Mouse (Mus musculus) lung, postnatal 0 days (tissue): Measurements from ENCODE around the gene Elk3. TPM values are rescaled to one million over a fixed set of nuclear protein-coding genes. Genes with fewer than 3 reads are reported as not detected.

Experiments used
- ATAC-seq: fragments of 200-750 bp; cut with Nextera tagmentation; 2 replicates; pipeline ENCODE4 v1.8.0; 2017; ENCODE audit warnings: moderate library complexity
- DNase-seq: peaks from one replicate; pipeline ENCODE4 v3.0.0-alpha.2; 2016; ENCODE audit warnings: low spot score
- H3K27ac ChIP-seq: fragments of 300-500 bp; sonication (generic); 2 replicates; pipeline ENCODE4 v1.5.1; 2014; ENCODE audit warnings: antibody characterized with exemption, mild to moderate bottlenecking, low read length, mixed read lengths
- H3K27me3 ChIP-seq: fragments of 300-500 bp; sonication (generic); replicated peaks from 2 replicates; pipeline ENCODE4 v1.6.1; 2014; ENCODE audit warnings: low read length, mixed read lengths; ENCODE audit not compliant: insufficient read depth
- H3K36me3 ChIP-seq: fragments of 300-500 bp; sonication (generic); 2 replicates; pipeline ENCODE4 v1.6.1; 2014; ENCODE audit warnings: low read length, mixed read lengths; ENCODE audit not compliant: insufficient read depth
- H3K4me1 ChIP-seq: fragments of 300-500 bp; sonication (generic); 2 replicates; pipeline ENCODE4 v1.6.1; 2014; ENCODE audit warnings: antibody characterized with exemption, low read depth, low read length, mixed read lengths; ENCODE audit not compliant: insufficient read depth
- H3K4me2 ChIP-seq: fragments of 300-500 bp; sonication (generic); replicated peaks from 2 replicates; pipeline ENCODE4 v1.6.1; 2014; ENCODE audit warnings: low read depth, mild to moderate bottlenecking, low read length, moderate library complexity, mixed read lengths
- H3K4me3 ChIP-seq: fragments of 300-500 bp; sonication (generic); 2 replicates; pipeline ENCODE4 v1.5.1; 2014; ENCODE audit warnings: low read depth, low read length
- H3K9ac ChIP-seq: fragments of 300-500 bp; sonication (generic); replicated peaks from 2 replicates; pipeline ENCODE4 v1.6.1; 2014; ENCODE audit warnings: low read depth, mild to moderate bottlenecking
- H3K9me3 ChIP-seq: fragments of 300-500 bp; sonication (generic); 2 replicates; pipeline ENCODE4 v1.6.1; 2016; ENCODE audit warnings: low read length, mixed read lengths
- CTCF ChIP-seq: IDR thresholded peaks from 2 replicates; pipeline ENCODE4 v1.5.1; 2016; ENCODE audit warnings: antibody characterized with exemption, mild to moderate bottlenecking
- EP300 ChIP-seq: IDR thresholded peaks from 2 replicates; pipeline ENCODE4 v1.6.1; 2016; ENCODE audit warnings: antibody characterized with exemption, mild to moderate bottlenecking, control low read depth
- WGBS: fragments of 180-500 bp; shearing (Covaris S2); extraction: QIAGEN DNeasy Blood & Tissue Kit; methylation state at CpG from one replicate; pipeline ENCODE4 v1.1.7; 2014; 5-methylcytosine and 5-hydroxymethylcytosine counted together
- polyA plus RNA-seq: library from polyadenylated mRNA; unstranded; fragments of >200 nt; fragmentation: Nextera tagmentation; extraction: Ambion mirVana; gene quantifications from 2 replicates; pipeline ENCODE4 v1.2.1, GENCODE M21; 2015

Gene Elk3
- polyA plus RNA-seq, 1 experiment from 2014 or later = 56.0 TPM

GRCm38 (mm10) chr10:93293621-93294020 is 17.3 kb downstream of the Elk3 start:
- H3K4me2 ChIP-seq = no peak overlapping the region
- H3K9ac ChIP-seq = no peak overlapping the region

DNA sequence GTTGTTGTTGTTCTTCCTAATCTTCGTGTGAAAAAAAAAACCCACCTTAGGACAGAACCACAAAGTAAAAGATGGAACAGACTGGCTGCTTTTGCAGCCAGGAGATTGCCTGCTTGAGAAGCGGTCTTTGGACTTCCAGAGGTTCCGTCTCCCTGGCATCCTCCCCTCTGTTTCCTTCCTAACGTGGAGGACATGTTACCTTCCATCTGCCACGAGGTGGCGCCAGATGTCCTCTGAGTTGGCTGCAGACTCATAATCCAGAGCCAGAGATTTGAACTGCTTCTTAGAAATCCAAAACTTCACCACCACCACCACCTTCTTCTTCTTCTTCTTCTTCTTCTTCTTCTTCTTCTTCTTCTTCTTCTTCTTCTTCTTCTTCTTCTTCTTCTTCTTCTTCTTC is 19.1 kb downstream of the Elk3 start:
- H3K4me2 ChIP-seq = no peak overlapping the region
- peak; percentile 68 for ATAC-seq

More at GRCm38 (mm10) chr10:93293621-93294020, 17.3 kb downstream of the Elk3 start:
- ATAC-seq (peak; percentile 29), DNase-seq (peak; percentile 41)
- H3K4me1 ChIP-seq = no peaks in the 10 kb centered on the region; the same call in none of the 2 replicates
- no peaks in the 10 kb centered on the region for H3K9me3 ChIP-seq
- no peaks in the 10 kb centered on the region for H3K27me3 ChIP-seq
- TF ChIP-seq CTCF (no peak), EP300 (peak; percentile 79)
- H3K36me3 ChIP-seq = no peaks in the 10 kb centered on the region
- H3K27ac ChIP-seq = peak overlapping the region; percentile 59; the same call in 1 of the 2 replicates
- no peak overlapping the region for H3K4me3 ChIP-seq
- 42% methylated on average over 7 of the region's 7 CpGs for WGBS

DNA sequence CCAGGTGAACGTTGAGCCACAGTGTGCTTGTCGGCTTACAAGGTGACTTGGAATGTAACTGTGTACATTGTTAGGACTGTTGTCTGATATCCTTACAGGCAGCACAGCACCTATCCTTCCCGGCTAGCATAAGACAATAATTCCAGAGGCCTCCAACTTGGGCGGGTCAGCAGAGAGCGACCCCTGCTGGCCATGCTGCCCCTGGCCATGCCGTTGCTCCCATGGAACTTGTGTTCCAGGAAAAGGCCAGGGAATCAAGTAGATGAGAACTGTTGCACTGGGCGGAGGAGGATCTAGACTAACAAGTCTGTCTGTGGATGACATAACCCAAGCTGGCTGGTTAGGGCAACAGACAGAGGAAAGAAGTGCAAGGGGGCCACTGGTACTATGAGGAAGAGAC is 19.6 kb downstream of the Elk3 start:
- TF ChIP-seq EP300 (no peak), CTCF (peak; percentile 90)
- Histone ChIP-seq H3K4me3 (no peak overlapping the region), H3K9me3 (no peaks in the 10 kb centered on the region), H3K36me3 (no peaks in the 10 kb centered on the region), H3K27me3 (no peaks in the 10 kb centered on the region), H3K4me2 (no peak overlapping the region), H3K4me1 (no peaks in the 10 kb centered on the region; the same call in none of the 2 replicates), H3K27ac (no peak overlapping the region), H3K9ac (no peak overlapping the region)
- WGBS = 30% methylated on average over 7 of the region's 7 CpGs
- ATAC-seq = peak; percentile 69
- peak; percentile 81 for DNase-seq

More for the DNA sequence above, 19.1 kb downstream of the Elk3 start:
- no peaks in the 10 kb centered on the region for H3K36me3 ChIP-seq
- TF ChIP-seq CTCF (peak; percentile 89), EP300 (peak; percentile 63)
- peak; percentile 94 for DNase-seq
- no peak overlapping the region for H3K9ac ChIP-seq
- H3K27ac ChIP-seq = no peak overlapping the region
- H3K4me3 ChIP-seq = no peak overlapping the region
- no peaks in the 10 kb centered on the region; the same call in none of the 2 replicates for H3K4me1 ChIP-seq
- WGBS = 5% methylated on average over 6 of the region's 6 CpGs
- H3K9me3 ChIP-seq = no peaks in the 10 kb centered on the region
- H3K27me3 ChIP-seq = no peaks in the 10 kb centered on the region

- Histone ChIP-seq H3K9me3 (no peaks in the 10 kb centered on the region), H3K4me2 (no peak overlapping the region), H3K27me3 (no peaks in the 10 kb centered on the region), H3K27ac (no peak overlapping the region), H3K4me1 (no peaks in the 10 kb centered on the region; the same call in none of the 2 replicates), H3K36me3 (no peaks in the 10 kb centered on the region), H3K4me3 (no peak overlapping the region), H3K9ac (no peak overlapping the region)
- 70% methylated on average over 6 of the region's 6 CpGs for WGBS
- TF ChIP-seq EP300 (no peak), CTCF (no peak)
- ATAC-seq (no peak), DNase-seq (no peak)
Measured at GRCm38 (mm10) chr10:93289404-93289803, 21.5 kb downstream of the Elk3 start.

- Histone ChIP-seq H3K4me3 (no peak overlapping the region), H3K36me3 (no peaks in the 10 kb centered on the region; the same call in 1 of the 2 replicates), H3K4me2 (no peak overlapping the region), H3K9me3 (no peaks in the 10 kb centered on the region), H3K27ac (no peak overlapping the region), H3K4me1 (no peaks in the 10 kb centered on the region; the same call in 1 of the 2 replicates), H3K9ac (no peak overlapping the region), H3K27me3 (no peaks in the 10 kb centered on the region)
- 27% methylated on average over 4 of the region's 4 CpGs for WGBS
- peak; percentile 48 for DNase-seq
- ATAC-seq = no peak
- TF ChIP-seq EP300 (no peak; the same call in 1 of the 2 replicates), CTCF (no peak)
Measured at GRCm38 (mm10) chr10:93288336-93288735, 22.6 kb downstream of the Elk3 start.

GRCm38 (mm10) chr10:93287551-93288145 is 23.3 kb downstream of the Elk3 start:
- Histone ChIP-seq H3K36me3 (no peaks in the 10 kb centered on the region; the same call in 1 of the 2 replicates), H3K4me3 (no peak overlapping the region), H3K27me3 (no peaks in the 10 kb centered on the region), H3K9ac (no peak overlapping the region), H3K4me1 (no peaks in the 10 kb centered on the region; the same call in 1 of the 2 replicates), H3K27ac (no peak overlapping the region), H3K4me2 (no peak overlapping the region), H3K9me3 (no peaks in the 10 kb centered on the region)
- no peak for ATAC-seq
- WGBS = 84% methylated on average over 8 of the region's 8 CpGs
- TF ChIP-seq CTCF = no peak
- no peak for TF ChIP-seq EP300
- no peak for DNase-seq
